Mouse (Mus musculus): ENCODE measurements around the gene Adk. TPM values are rescaled to one million over a fixed set of nuclear protein-coding genes. Genes with fewer than 3 reads are reported as not detected.

Adk gene
- polyA plus RNA-seq, 1 experiment = 18.6 TPM

DNA sequence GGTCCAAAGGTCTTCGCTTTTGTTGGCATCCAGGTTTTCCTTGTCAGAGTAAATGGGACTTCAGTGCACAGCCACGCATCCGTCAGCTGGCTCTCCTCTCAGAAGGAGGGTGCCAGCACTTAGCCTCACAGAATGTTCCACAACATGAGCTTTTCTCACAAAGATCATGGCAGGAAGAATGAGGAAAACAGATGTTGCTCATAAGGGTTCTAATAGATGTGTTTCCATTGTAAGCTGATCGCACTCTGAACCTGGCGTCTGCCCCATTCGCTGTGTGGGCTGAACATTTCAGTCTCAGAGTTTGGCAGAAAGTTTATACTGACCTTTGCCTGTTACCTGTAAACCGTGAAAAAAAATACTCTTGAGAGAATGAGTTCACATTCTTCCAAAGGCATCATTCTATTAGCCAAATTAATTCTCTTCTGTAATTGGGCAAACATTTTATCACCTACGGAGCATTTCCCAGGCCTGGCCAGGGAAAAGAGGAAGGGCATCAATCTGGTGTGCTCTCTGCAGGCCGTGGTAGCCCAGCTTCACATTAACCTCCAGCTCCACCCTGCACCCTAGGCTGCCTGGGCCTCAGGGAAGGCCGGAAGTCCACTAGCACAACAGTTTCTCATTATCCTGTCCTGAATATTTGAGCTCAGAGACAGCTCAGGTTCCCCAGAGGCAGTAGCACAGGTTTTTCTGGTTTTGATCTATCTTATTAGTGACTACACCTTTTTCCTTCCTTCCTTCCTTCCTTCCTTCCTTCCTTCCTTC, 389.6 kb downstream of the Adk start:
- DNase-seq (ENCODE audit: low read depth) = no peak

DNA sequence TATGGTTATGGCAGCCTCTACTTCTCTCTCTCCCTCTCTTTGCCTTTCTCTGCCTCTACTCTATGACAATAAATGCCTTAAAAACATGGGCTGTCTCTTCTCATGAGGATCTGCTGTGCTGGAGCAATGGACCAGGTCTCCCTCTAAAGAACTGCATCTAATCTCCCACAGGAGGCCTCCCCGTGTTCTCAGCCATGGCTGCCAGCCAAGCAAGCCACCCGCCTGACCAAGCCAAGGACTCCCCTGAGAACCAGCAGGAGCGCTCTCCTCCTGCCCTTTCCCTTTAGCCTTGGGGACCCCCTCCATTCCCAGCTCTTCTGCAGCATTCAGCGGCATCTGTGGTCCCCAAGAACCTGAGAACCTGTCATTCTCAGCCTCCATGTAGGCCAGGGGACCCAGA, 400.2 kb downstream of the Adk start:
- DNase-seq (ENCODE audit: low read depth) = no peak
- TF ChIP-seq POLR2A (IDR thresholded peaks at IDR 0.05; ENCODE audit: borderline replicate concordance, extremely low read depth, insufficient read depth, insufficient read length, poor library complexity, severe bottlenecking) = no peak
- TF ChIP-seq CTCF (IDR thresholded peaks at IDR 0.05; ENCODE audit: borderline replicate concordance, extremely low read depth, insufficient read depth, insufficient read length) = no peak

More for the DNA sequence above, 389.6 kb downstream of the Adk start:
- no peak for TF ChIP-seq CTCF (IDR thresholded peaks at IDR 0.05; ENCODE audit: borderline replicate concordance, extremely low read depth, insufficient read depth, insufficient read length)
- TF ChIP-seq POLR2A (IDR thresholded peaks at IDR 0.05; ENCODE audit: borderline replicate concordance, extremely low read depth, insufficient read depth, insufficient read length, poor library complexity, severe bottlenecking) = no peak

DNA sequence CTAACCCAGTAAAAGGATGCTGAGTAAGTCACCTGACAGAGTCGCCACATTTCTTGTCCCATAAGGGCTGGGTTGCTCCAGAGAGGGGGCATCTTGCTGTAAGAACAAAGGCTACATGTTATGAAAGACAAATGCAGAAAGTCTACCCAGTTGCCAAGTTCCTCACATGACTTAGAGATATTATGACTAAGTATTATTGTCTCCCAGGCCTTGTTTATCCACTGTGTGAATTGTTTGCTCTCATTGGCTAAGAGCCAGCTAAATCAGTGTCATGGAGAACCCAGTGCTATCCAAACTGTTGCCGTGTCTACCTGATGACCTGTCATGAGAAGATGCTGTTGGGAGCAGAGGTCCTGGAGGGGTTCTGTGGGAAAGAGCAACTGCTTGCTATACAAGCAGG, 401.5 kb downstream of the Adk start:
- TF ChIP-seq POLR2A (IDR thresholded peaks at IDR 0.05; ENCODE audit: borderline replicate concordance, extremely low read depth, insufficient read depth, insufficient read length, poor library complexity, severe bottlenecking) (no peak), CTCF (IDR thresholded peaks at IDR 0.05; ENCODE audit: borderline replicate concordance, extremely low read depth, insufficient read depth, insufficient read length) (no peak)
- DNase-seq (ENCODE audit: low read depth) = no peak

DNA sequence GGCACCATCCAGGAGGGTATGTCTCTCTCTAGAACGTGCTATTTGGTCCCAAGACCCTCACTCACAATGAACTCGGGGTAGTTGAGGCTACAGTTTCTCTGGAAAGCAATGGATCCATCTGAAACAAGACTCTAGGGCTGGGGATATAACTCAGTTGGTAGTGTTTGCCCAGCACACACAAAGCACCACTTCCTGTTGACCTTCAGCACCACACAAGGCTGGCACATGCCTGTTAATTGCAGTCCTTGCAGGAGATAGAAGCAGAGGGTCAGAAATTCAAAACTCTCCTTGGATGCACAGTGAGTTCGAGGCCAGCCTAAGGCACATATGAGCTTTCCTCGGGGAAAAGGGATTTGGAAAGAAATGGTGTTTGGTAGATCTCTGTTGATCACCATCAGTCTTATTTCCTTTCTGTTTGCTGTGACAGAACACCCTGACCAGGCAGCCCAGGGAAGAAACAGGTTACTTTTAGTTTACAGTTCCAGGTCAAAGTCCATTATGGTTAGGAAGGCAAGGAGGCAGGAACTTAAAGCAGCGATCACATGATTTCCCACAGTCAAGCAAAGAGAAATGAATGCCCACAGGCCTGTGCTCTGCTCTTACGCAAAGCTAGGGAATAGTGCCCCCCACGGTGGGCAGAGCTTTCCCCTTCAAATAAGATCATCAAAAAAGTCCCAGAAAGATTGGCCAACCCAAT, 403.4 kb downstream of the Adk start:
- TF ChIP-seq CTCF (IDR thresholded peaks at IDR 0.05; ENCODE audit: borderline replicate concordance, extremely low read depth, insufficient read depth, insufficient read length) (no peak), POLR2A (IDR thresholded peaks at IDR 0.05; ENCODE audit: borderline replicate concordance, extremely low read depth, insufficient read depth, insufficient read length, poor library complexity, severe bottlenecking) (no peak)
- DNase-seq (ENCODE audit: low read depth) = no peak

DNA sequence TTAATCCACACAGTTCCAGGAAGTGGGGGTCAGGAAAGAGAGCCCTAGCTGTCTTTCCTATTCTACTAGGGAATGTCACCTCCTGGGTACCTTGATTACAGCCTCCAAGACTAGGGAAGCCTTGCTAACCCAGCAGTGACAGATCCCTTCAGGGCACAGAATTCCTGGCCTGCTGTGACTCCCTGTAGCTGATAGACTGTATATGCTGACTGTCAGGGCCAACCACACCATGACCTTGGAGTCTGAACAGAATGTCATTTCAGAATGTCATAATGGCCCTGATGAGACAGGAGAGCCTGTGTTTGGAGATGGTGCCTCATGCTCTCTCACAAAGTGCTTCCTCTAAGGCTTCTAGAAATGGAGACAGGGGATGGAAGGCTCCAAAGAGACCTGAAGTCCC, 404.2 kb downstream of the Adk start:
- no peak for TF ChIP-seq CTCF (IDR thresholded peaks at IDR 0.05; ENCODE audit: borderline replicate concordance, extremely low read depth, insufficient read depth, insufficient read length)
- TF ChIP-seq POLR2A (IDR thresholded peaks at IDR 0.05; ENCODE audit: borderline replicate concordance, extremely low read depth, insufficient read depth, insufficient read length, poor library complexity, severe bottlenecking) = no peak
- DNase-seq (ENCODE audit: low read depth) = no peak

DNA sequence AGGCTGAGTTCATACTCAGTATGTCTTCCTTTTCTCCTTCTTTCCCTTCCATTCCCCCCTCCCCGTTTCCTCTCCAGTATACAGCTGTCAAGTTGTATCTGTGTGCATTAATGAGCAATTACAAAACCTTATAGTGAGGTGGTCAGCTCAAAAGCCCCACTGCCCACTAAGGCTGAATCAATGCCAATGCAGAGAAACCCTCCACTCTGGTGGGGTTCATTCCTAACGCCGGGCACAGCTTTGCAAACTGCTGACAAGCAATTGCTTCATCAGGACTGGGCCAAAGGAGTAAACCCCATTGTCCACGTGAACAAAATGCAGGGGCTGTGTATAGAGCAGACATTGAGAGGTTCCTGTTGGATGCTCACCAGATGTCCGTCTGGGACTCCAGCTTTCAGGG, 405.5 kb downstream of the Adk start:
- no peak for DNase-seq (ENCODE audit: low read depth)
- TF ChIP-seq CTCF (IDR thresholded peaks at IDR 0.05; ENCODE audit: borderline replicate concordance, extremely low read depth, insufficient read depth, insufficient read length) (no peak), POLR2A (IDR thresholded peaks at IDR 0.05; ENCODE audit: borderline replicate concordance, extremely low read depth, insufficient read depth, insufficient read length, poor library complexity, severe bottlenecking) (no peak)

DNA sequence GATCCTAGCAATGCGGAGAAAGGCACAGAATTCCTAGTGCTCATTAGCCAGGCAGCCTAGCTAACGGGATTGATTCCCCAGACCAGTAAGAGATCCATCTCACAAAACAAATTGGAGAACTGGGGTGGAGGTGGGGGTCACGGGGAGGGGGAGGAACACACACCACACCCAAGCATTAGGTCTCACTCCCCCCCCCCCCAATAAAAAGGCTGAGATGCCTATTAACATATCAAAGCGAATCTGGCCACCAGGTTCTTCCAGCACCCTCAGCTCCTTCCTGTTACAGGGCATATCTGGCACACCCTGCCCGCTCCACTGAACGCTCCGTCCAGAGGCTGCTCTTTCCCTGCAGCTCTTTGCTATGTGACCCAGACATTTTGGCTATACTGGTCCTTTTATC, 406.3 kb downstream of the Adk start:
- no peak for TF ChIP-seq CTCF (IDR thresholded peaks at IDR 0.05; ENCODE audit: borderline replicate concordance, extremely low read depth, insufficient read depth, insufficient read length)
- TF ChIP-seq POLR2A (IDR thresholded peaks at IDR 0.05; ENCODE audit: borderline replicate concordance, extremely low read depth, insufficient read depth, insufficient read length, poor library complexity, severe bottlenecking) = no peak
- DNase-seq (ENCODE audit: low read depth) = no peak

DNA sequence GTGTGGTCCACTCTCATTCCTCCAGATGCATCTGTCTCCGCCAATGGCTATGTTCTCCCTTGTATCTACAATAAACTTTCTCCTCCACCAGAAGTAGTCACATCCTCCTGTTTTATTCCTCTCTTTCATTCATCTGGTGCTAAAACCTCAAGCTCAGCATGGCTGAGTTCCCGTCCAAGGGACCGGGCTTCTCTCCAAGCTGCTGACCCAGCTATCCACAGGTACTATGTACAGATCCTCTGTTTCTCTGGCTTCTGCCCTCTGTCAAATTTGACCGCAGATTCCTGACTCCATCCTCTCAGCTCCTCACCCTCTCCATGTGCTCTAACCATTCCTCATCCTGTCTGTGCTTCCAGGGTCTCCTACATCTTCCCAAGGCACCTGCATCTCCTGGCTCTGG, 406.8 kb downstream of the Adk start:
- no peak for DNase-seq (ENCODE audit: low read depth)
- TF ChIP-seq CTCF (IDR thresholded peaks at IDR 0.05; ENCODE audit: borderline replicate concordance, extremely low read depth, insufficient read depth, insufficient read length) = no peak
- TF ChIP-seq POLR2A (IDR thresholded peaks at IDR 0.05; ENCODE audit: borderline replicate concordance, extremely low read depth, insufficient read depth, insufficient read length, poor library complexity, severe bottlenecking) = no peak

DNA sequence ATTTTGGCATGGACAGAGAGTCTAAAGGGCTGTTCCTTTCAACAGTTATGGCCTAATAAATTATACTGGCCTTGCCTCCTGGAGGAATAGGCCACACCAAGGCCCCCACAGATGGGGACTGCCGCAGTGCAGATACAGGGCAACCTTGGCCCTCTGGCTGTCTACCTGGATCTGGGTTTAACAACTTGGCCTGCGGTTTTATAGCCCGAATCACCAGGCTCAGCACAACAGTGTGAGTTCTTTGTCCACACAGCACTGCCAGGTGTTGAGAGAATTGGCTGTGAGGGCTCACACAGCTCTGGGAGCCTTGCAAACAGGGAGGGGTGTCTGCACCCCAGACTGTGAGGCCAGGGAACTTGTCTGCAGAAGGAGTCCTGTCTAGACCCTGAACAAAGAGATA, 410.0 kb downstream of the Adk start:
- no peak for DNase-seq (ENCODE audit: low read depth)
- TF ChIP-seq CTCF (IDR thresholded peaks at IDR 0.05; ENCODE audit: borderline replicate concordance, extremely low read depth, insufficient read depth, insufficient read length) (no peak), POLR2A (IDR thresholded peaks at IDR 0.05; ENCODE audit: borderline replicate concordance, extremely low read depth, insufficient read depth, insufficient read length, poor library complexity, severe bottlenecking) (no peak)

DNA sequence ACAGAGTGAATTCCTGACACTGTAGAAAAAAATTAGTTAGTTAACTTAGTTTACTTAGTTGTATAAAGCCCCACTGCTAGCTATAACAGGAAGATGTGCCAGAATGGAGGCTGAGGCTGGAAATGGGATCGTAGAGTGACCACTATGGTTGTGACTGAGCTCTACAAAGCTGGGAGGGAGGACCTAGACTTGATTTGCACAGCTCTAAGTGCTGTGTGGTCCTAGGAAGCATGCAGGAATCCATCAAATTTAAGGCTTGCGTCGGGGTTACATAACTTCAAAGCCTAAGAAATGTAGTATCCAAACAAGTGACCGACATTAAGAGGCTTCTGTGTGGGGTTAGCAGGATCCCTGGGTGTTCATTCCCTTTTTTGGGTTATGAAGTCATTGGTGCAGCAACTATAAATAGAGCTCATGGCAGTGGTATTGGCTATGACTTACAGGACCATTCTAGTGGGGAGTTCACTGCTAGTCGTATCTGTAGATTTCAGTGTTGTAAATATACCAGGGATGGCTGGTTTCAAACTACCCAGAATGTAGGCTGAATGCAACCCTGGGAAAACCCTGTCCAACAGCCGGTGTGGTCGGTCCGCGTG, 410.8 kb downstream of the Adk start:
- no peak for DNase-seq (ENCODE audit: low read depth)
- no peak for TF ChIP-seq POLR2A (IDR thresholded peaks at IDR 0.05; ENCODE audit: borderline replicate concordance, extremely low read depth, insufficient read depth, insufficient read length, poor library complexity, severe bottlenecking)
- no peak for TF ChIP-seq CTCF (IDR thresholded peaks at IDR 0.05; ENCODE audit: borderline replicate concordance, extremely low read depth, insufficient read depth, insufficient read length)

DNA sequence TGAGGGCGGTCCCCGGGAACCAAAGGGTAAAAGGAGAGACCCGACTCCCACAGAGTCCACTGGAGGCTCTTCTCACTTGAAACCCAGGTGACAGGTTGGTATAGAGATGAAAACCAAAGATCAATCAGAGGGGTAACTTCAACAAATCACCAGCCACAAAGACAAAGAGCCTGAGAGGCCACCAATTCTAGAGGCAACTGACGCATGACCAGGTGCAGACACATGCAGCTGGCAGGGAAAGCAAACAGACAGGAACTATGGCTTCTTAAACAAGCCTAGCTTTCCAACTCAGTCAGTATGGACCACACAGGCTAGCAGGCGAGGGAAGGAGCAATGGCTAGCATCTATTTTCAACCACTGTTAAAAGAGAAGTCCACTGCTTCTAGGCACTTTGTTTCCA, 418.0 kb downstream of the Adk start:
- TF ChIP-seq POLR2A (IDR thresholded peaks at IDR 0.05; ENCODE audit: borderline replicate concordance, extremely low read depth, insufficient read depth, insufficient read length, poor library complexity, severe bottlenecking) (no peak), CTCF (IDR thresholded peaks at IDR 0.05; ENCODE audit: borderline replicate concordance, extremely low read depth, insufficient read depth, insufficient read length) (no peak)
- no peak for DNase-seq (ENCODE audit: low read depth)
